Mouse (Mus musculus): Measurements from ENCODE around the gene Wnk3. TPM values are rescaled to one million over a fixed set of nuclear protein-coding genes. Genes with fewer than 3 reads are reported as not detected.
A peak's percentile ranks its signal among the peaks of the same experiment; 100 is the strongest.
"Not testable (repeated sequence)": the region's sequence is repeated elsewhere in the genome, so short reads cannot be mapped to it uniquely, and the experiment has no call there.

The Wnk3 gene
- 1.5 and 1.9 TPM in 2 replicates for total RNA-seq (2021)
- long read RNA-seq, experiment 1, partial matches to known transcripts = 0 of 1 reads
- long read RNA-seq, experiment 1, other reads (novel, unspliced or antisense) = 1 of 1 reads
- long read RNA-seq, experiment 2 = 0 reads

- no peak for DNase-seq
These were observed at the start of gene Wnk3 for GRCm38 (mm10) chrX:151197778-151198177. TSS of gene Wnk3 (plus strand) at chrX:151198078.

GRCm38 (mm10) chrX:151158414-151158813 is 39.5 kb upstream of the Wnk3 start:
- no peak for DNase-seq

GRCm38 (mm10) chrX:151168438-151169131 is 29.3 kb upstream of the Wnk3 start:
- DNase-seq = peak; percentile 46

GRCm38 (mm10) chrX:151169261-151169961 is 28.5 kb upstream of the Wnk3 start:
- DNase-seq = peak; percentile 66

- not testable (repeated sequence) for DNase-seq
These were observed 24.7 kb upstream of the Wnk3 start for GRCm38 (mm10) chrX:151173134-151173533.

GRCm38 (mm10) chrX:151298329-151298728 is 100.5 kb downstream of the Wnk3 start:
- DNase-seq = no peak

- no peak for DNase-seq
These were observed 115.9 kb downstream of the Wnk3 start for GRCm38 (mm10) chrX:151313732-151314131.

- DNase-seq = no peak
These were observed 135.7 kb downstream of the Wnk3 start for GRCm38 (mm10) chrX:151333615-151334014.

- DNase-seq = peak; percentile 80
These were observed 139.9 kb downstream of the Wnk3 start for GRCm38 (mm10) chrX:151337804-151338203.

GRCm38 (mm10) chrX:151343761-151344500 is 146.1 kb downstream of the Wnk3 start, which contains the start of gene Fam120c:
TSS of gene Fam120c (plus strand) at chrX:151344175.
- DNase-seq = peak; percentile 94

GRCm38 (mm10) chrX:151344501-151344984 is 146.7 kb downstream of the Wnk3 start:
- DNase-seq = peak; percentile 76

GRCm38 (mm10) chrX:151345333-151346125 is 147.7 kb downstream of the Wnk3 start:
- peak; percentile 18 for DNase-seq

GRCm38 (mm10) chrX:151347278-151347677 is 149.4 kb downstream of the Wnk3 start:
- no peak for DNase-seq

GRCm38 (mm10) chrX:151349322-151349721 is 151.4 kb downstream of the Wnk3 start:
- DNase-seq = peak; percentile 39

Other genes with a start within 250 kb of the Wnk3 start
- 58.7 and 59.9 TPM in 2 replicates for gene Gnl3l, start 180.8 kb upstream of the Wnk3 start, total RNA-seq (2021)
- 25.6 TPM in 2 replicates for gene Fgd1, start 151.9 kb upstream of the Wnk3 start, total RNA-seq (2021)
- gene Tsr2, start 101.5 kb upstream of the Wnk3 start, total RNA-seq (2021) = 32.9 and 33.6 TPM in 2 replicates
- 10.9 and 12.5 TPM in 2 replicates for gene Fam120c, start 146.1 kb downstream of the Wnk3 start, total RNA-seq (2021)

Data from adrenal gland, postnatal 14 days (tissue).